Mouse (Mus musculus): ENCODE data around the gene 2310061N02Rik. TPM values are rescaled to one million over a fixed set of nuclear protein-coding genes. Genes with fewer than 3 reads are reported as not detected.
"Not testable (repeated sequence)": the region's sequence is repeated elsewhere in the genome, so short reads cannot be mapped to it uniquely, and the experiment has no call there.

The 2310061N02Rik gene
- polyA plus RNA-seq (2015; fragmentation: Nextera tagmentation; extraction: Ambion mirVana), result not detected in 2 replicates

DNA sequence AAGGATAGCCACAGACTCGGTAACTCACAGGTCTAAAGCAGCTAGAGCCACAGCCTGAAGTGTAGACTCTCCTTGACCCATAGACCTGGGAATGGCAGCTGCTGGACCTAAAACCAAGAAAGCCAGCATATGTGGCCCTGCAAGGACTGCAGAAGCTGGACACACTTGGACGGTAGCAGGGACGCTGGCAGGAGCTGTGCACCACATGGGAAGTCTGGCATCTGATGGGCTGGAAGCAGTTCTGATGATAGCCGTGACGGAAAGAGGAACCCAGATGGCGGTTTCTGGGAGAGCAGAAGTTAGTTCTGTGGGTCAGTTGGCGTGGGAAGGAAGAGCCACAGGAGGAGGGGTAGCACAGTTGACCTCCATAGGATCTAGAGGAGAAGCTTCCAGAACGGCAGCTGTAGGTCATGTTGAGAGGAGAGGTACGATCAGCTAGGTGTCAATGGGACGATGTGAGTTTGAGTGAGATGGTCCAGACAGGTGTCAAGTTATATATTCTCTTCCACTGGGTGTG, at the start of gene 2310061N02Rik:
Gene 2310061N02Rik, minus strand, starts transcription at position 467 of the 517 bp plus-strand sequence.
- Histone ChIP-seq H3K36me3 (ENCODE audit: control insufficient read depth, insufficient read depth) (no peaks in the 10 kb centered on the region), H3K9ac (ENCODE audit: low read depth, low read length) (no peak within 1 kb of the TSS), H3K27ac (ENCODE audit: low read length) (no peak within 1 kb of the TSS), H3K4me1 (ENCODE audit: control insufficient read depth, low read depth, low read length) (no peaks in the 10 kb centered on the region), H3K4me2 (ENCODE audit: low read depth, low read length) (no peak within 1 kb of the TSS), H3K4me3 (ENCODE audit: low read depth, low read length) (no peak within 1 kb of the TSS), H3K27me3 (ENCODE audit: control insufficient read depth, insufficient read depth, low read depth, low read length) (no peaks in the 10 kb centered on the region), H3K9me3 (replicated peaks; ENCODE audit: control insufficient read depth, low read length) (no peaks in the 10 kb centered on the region)
- 56% methylated on average over 10 of the region's 10 CpGs for WGBS (ENCODE audit: insufficient replicate concordance)
- no peak for ATAC-seq (ENCODE audit: low read depth)

DNA sequence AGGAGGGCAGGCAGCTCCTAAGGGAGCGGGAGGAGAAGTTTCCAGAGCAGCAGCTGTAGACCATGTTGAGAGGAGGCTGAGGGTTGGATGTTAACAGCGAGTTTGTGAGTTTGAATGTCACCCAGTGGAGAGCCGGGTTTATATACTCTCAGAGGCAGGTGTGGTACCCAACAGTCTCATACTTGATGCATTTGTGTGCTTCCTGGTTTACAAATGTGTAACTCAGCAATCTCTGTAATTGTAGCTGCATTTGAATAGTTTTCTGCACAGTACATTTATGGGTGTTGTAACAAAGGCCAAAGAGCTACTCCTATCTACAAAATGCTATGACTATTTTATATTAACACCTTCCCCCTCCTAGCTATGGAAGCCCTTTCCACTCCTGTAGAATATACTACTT, 43.8 kb upstream of the 2310061N02Rik start, which contains the start of gene Krtap13:
Gene Krtap13, minus strand, starts transcription at position 101 of the 400 bp plus-strand sequence.
- WGBS (ENCODE audit: insufficient replicate concordance), result 62% methylated on average over 3 of the region's 3 CpGs
- H3K36me3 ChIP-seq (ENCODE audit: control insufficient read depth, insufficient read depth); ATAC-seq (ENCODE audit: low read depth); H3K4me3 ChIP-seq (ENCODE audit: low read depth, low read length); H3K27ac ChIP-seq (ENCODE audit: low read length); H3K4me1 ChIP-seq (ENCODE audit: control insufficient read depth, low read depth, low read length); H3K4me2 ChIP-seq (ENCODE audit: low read depth, low read length); H3K9me3 ChIP-seq (replicated peaks; ENCODE audit: control insufficient read depth, low read length); H3K27me3 ChIP-seq (ENCODE audit: control insufficient read depth, insufficient read depth, low read depth, low read length); H3K9ac ChIP-seq (ENCODE audit: low read depth, low read length): not testable (repeated sequence)

DNA sequence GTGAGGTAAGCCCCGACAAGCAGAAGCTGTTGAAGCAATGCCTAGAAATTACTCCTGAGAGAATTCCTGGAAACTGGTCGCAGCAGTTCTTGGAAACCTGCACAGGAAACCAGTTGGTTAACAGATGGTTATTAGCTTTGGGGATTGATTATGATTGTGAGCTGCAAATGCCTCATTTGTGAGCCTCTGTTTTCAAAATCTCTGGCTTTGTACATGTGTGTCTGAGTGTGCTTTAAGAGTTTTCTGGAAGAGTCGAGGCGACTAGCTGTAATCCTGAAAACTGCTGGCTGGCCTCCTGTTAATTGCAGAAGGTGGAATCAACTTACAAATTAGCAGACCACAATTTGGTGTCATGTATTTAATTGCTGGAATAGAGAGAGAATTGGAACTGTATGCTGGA, 40.2 kb upstream of the 2310061N02Rik start:
- no peaks in the 10 kb centered on the region for H3K27me3 ChIP-seq (ENCODE audit: control insufficient read depth, insufficient read depth, low read depth, low read length)
- H3K9ac ChIP-seq (ENCODE audit: low read depth, low read length), result no peak overlapping the region
- ATAC-seq (ENCODE audit: low read depth), result no peak
- WGBS (ENCODE audit: insufficient replicate concordance), result 52% methylated on average over 4 of the region's 4 CpGs
- H3K4me2 ChIP-seq (ENCODE audit: low read depth, low read length), result no peak overlapping the region
- H3K4me1 ChIP-seq (ENCODE audit: control insufficient read depth, low read depth, low read length), result no peaks in the 10 kb centered on the region
- H3K9me3 ChIP-seq (replicated peaks; ENCODE audit: control insufficient read depth, low read length), result no peaks in the 10 kb centered on the region
- H3K27ac ChIP-seq (ENCODE audit: low read length), result no peak overlapping the region
- H3K36me3 ChIP-seq (ENCODE audit: control insufficient read depth, insufficient read depth), result no peaks in the 10 kb centered on the region
- H3K4me3 ChIP-seq (ENCODE audit: low read depth, low read length), result no peak overlapping the region

DNA sequence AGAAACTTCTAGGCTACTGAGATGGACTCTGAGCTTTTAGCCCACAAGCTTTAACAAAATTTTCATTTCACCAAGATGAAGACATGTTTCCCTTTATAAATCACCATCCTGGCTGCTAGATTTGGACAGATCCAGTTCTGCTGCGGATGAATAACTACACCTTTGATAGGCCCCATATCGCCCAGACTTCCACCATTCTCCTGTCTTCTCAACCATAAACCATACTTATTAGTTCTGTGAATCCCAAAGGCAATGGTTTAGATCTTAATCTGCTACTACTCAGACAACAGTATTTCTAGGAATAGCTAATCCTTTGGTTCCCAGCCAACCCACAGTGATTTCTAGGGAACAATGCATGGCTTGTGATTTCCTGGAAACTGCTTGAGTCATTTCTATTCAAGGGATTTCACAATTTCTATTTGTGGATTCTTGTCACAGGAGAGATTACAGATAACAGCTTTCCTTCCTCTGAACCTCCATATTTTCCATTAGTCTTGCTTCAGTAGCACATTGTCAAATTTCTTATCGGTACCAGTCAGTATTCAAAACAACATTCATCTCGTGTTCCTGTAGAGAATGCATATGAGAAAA, 37.1 kb upstream of the 2310061N02Rik start:
- ATAC-seq (ENCODE audit: low read depth), result no peak
- H3K9ac ChIP-seq (ENCODE audit: low read depth, low read length), result no peak overlapping the region
- no peaks in the 10 kb centered on the region for H3K9me3 ChIP-seq (replicated peaks; ENCODE audit: control insufficient read depth, low read length)
- H3K4me1 ChIP-seq (ENCODE audit: control insufficient read depth, low read depth, low read length), result no peaks in the 10 kb centered on the region
- no peaks in the 10 kb centered on the region for H3K27me3 ChIP-seq (ENCODE audit: control insufficient read depth, insufficient read depth, low read depth, low read length)
- H3K27ac ChIP-seq (ENCODE audit: low read length), result no peak overlapping the region
- H3K36me3 ChIP-seq (ENCODE audit: control insufficient read depth, insufficient read depth), result no peaks in the 10 kb centered on the region
- no peak overlapping the region for H3K4me3 ChIP-seq (ENCODE audit: low read depth, low read length)
- 52% methylated on average over 4 of the region's 4 CpGs for WGBS (ENCODE audit: insufficient replicate concordance)
- no peak overlapping the region for H3K4me2 ChIP-seq (ENCODE audit: low read depth, low read length)

DNA sequence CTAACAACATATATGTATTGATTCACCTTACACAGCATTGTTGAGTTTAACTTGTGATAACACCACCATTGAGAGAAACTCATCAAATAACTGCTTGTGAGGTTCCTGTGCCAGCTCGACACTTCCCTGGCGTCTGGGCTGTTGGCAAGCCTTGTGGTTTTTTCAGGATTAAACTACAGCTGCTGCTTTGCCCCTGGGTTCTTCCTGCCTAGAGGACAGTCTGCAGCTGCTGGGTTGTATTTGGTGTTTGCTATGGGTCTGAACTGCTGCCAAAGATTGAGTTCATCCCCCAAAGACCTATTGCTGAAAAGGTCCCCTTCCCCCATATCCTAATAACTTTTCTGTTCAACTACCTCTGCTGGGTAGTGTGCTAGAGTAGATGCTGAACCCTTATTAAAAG, 27.6 kb upstream of the 2310061N02Rik start:
- H3K4me3 ChIP-seq (ENCODE audit: low read depth, low read length), result no peak overlapping the region
- H3K36me3 ChIP-seq (ENCODE audit: control insufficient read depth, insufficient read depth), result no peaks in the 10 kb centered on the region
- H3K4me2 ChIP-seq (ENCODE audit: low read depth, low read length), result no peak overlapping the region
- no peaks in the 10 kb centered on the region for H3K27me3 ChIP-seq (ENCODE audit: control insufficient read depth, insufficient read depth, low read depth, low read length)
- WGBS (ENCODE audit: insufficient replicate concordance), result 41% methylated on average over 2 of the region's 2 CpGs
- ATAC-seq (ENCODE audit: low read depth), result no peak
- no peaks in the 10 kb centered on the region for H3K4me1 ChIP-seq (ENCODE audit: control insufficient read depth, low read depth, low read length)
- no peak overlapping the region for H3K9ac ChIP-seq (ENCODE audit: low read depth, low read length)
- no peak overlapping the region for H3K27ac ChIP-seq (ENCODE audit: low read length)
- no peaks in the 10 kb centered on the region for H3K9me3 ChIP-seq (replicated peaks; ENCODE audit: control insufficient read depth, low read length)

DNA sequence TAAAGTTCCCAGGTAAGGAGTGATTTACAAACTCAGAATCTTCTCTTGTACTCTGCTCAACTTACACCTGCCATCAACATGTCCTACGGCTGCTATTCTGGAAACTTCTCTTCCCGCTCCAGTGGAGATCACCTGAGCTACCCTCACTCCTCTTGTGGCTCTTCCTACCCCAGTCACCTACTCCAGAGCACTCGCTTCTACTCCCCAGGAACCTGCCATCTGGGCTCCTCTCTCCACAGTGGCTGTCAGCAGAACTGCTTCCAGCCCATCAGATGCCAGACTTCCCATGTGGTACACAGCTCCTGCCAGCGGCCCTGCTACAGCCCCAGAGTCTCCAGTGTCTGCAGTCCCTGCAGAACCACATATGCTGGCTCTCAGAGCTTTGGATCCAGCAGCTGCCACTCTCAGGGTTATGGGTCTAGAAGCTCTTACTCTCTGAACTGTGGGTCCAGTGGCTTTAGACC, 21.1 kb upstream of the 2310061N02Rik start, which contains the start of gene Krtap13-1:
Gene Krtap13-1, plus strand, starts transcription at position 51 of the 464 bp plus-strand sequence.
- Histone ChIP-seq H3K9ac (ENCODE audit: low read depth, low read length) (no peak within 1 kb of the TSS), H3K4me1 (ENCODE audit: control insufficient read depth, low read depth, low read length) (no peaks in the 10 kb centered on the region), H3K4me3 (ENCODE audit: low read depth, low read length) (no peak within 1 kb of the TSS), H3K36me3 (ENCODE audit: control insufficient read depth, insufficient read depth) (no peaks in the 10 kb centered on the region), H3K9me3 (replicated peaks; ENCODE audit: control insufficient read depth, low read length) (no peaks in the 10 kb centered on the region), H3K27me3 (ENCODE audit: control insufficient read depth, insufficient read depth, low read depth, low read length) (no peaks in the 10 kb centered on the region), H3K27ac (ENCODE audit: low read length) (no peak within 1 kb of the TSS), H3K4me2 (ENCODE audit: low read depth, low read length) (no peak within 1 kb of the TSS)
- 49% methylated on average over 4 of the region's 4 CpGs for WGBS (ENCODE audit: insufficient replicate concordance)
- no peak for ATAC-seq (ENCODE audit: low read depth)

DNA sequence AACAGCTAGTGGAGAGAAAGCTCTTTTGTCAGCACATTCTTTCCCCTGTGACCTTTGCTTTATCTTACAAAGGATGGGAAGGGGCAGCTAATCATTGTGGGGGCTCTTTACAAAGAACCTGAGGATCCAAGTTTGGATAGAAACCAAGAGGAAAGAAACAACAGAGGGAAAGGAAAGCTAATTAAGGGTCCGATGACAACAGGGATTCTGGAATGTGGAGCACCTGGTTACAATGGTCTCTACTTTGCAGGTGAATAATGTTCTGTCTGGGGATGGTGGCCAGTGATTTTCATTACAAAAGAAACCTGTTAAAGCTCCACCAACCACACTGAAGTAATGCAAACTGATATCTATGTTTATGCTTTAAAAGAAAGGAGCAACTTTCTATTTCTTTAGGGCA, 12.3 kb upstream of the 2310061N02Rik start:
- no peak overlapping the region for H3K4me2 ChIP-seq (ENCODE audit: low read depth, low read length)
- no peaks in the 10 kb centered on the region for H3K36me3 ChIP-seq (ENCODE audit: control insufficient read depth, insufficient read depth)
- H3K27ac ChIP-seq (ENCODE audit: low read length), result no peak overlapping the region
- no peak overlapping the region for H3K4me3 ChIP-seq (ENCODE audit: low read depth, low read length)
- H3K4me1 ChIP-seq (ENCODE audit: control insufficient read depth, low read depth, low read length), result no peaks in the 10 kb centered on the region
- ATAC-seq (ENCODE audit: low read depth), result no peak
- no peak overlapping the region for H3K9ac ChIP-seq (ENCODE audit: low read depth, low read length)
- no peaks in the 10 kb centered on the region for H3K9me3 ChIP-seq (replicated peaks; ENCODE audit: control insufficient read depth, low read length)
- no peaks in the 10 kb centered on the region for H3K27me3 ChIP-seq (ENCODE audit: control insufficient read depth, insufficient read depth, low read depth, low read length)
- WGBS (ENCODE audit: insufficient replicate concordance), result 27% methylated on average over 1 of the region's 1 CpGs

DNA sequence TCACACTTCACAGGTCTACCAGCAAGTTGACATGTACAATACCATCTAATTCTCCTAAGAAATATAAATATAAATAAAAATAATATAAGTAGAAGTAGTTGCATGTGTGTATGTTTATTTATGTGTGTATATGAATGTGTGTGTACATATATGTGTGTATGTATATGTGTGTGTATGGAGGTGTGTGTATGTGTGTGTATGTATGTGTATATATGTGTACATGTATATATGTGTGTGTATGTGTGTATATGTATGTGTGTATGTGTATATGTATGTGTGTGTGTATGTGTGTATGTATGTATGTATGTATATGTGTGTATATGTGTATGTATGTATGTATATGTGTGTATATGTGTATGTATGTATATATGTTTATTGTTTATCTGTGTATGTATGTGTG, 8.8 kb upstream of the 2310061N02Rik start:
- no peaks in the 10 kb centered on the region for H3K4me1 ChIP-seq (ENCODE audit: control insufficient read depth, low read depth, low read length)
- no peak for ATAC-seq (ENCODE audit: low read depth)
- no peaks in the 10 kb centered on the region for H3K27me3 ChIP-seq (ENCODE audit: control insufficient read depth, insufficient read depth, low read depth, low read length)

DNA sequence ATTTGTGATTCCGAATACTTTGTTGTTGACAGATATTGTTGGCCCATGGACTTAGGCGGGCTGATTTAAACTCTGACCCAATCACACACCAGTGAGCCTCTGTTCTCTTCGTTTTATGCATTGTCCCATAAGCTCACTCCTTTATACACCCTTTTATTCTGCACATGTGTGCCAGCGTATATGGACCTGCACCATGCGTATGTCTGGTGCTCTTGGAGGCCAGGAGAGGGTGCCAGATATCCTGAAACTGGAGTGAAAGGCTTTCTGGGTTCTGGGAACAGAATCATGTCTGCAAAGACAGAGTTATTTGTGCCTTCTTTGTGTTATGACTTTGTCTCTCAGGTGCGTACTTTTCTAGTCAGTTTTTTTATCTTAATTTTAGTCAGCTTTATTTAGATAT, 3.5 kb upstream of the 2310061N02Rik start:
- H3K9me3 ChIP-seq (replicated peaks; ENCODE audit: control insufficient read depth, low read length), result no peaks in the 10 kb centered on the region; the same call in 1 of the 2 replicates
- no peaks in the 10 kb centered on the region for H3K27me3 ChIP-seq (ENCODE audit: control insufficient read depth, insufficient read depth, low read depth, low read length)
- H3K9ac ChIP-seq (ENCODE audit: low read depth, low read length), result no peak overlapping the region
- no peak overlapping the region for H3K27ac ChIP-seq (ENCODE audit: low read length)
- no peaks in the 10 kb centered on the region for H3K4me1 ChIP-seq (ENCODE audit: control insufficient read depth, low read depth, low read length)
- 61% methylated on average over 6 of the region's 6 CpGs for WGBS (ENCODE audit: insufficient replicate concordance)
- peak; percentile 37; the same call in 1 of the 2 replicates for ATAC-seq (ENCODE audit: low read depth)
- H3K36me3 ChIP-seq (ENCODE audit: control insufficient read depth, insufficient read depth), result no peaks in the 10 kb centered on the region
- no peak overlapping the region for H3K4me3 ChIP-seq (ENCODE audit: low read depth, low read length)
- H3K4me2 ChIP-seq (ENCODE audit: low read depth, low read length), result no peak overlapping the region

More for the DNA sequence above, 8.8 kb upstream of the 2310061N02Rik start:
- H3K36me3 ChIP-seq (ENCODE audit: control insufficient read depth, insufficient read depth), result no peaks in the 10 kb centered on the region
- no peak overlapping the region for H3K9ac ChIP-seq (ENCODE audit: low read depth, low read length)
- no peaks in the 10 kb centered on the region; the same call in 1 of the 2 replicates for H3K9me3 ChIP-seq (replicated peaks; ENCODE audit: control insufficient read depth, low read length)
- no peak overlapping the region for H3K4me2 ChIP-seq (ENCODE audit: low read depth, low read length)
- no peak overlapping the region for H3K27ac ChIP-seq (ENCODE audit: low read length)
- H3K4me3 ChIP-seq (ENCODE audit: low read depth, low read length), result no peak overlapping the region

All from liver, embryonic 16.5 days (tissue).